Mouse (Mus musculus) ES-E14 (cell line): ENCODE measurements around the gene Trim75.

Experiments used
- MAFK ChIP-seq: IDR thresholded peaks from 2 replicates; pipeline ENCODE4 v1.6.1; 2014; ENCODE audit warnings: mild to moderate bottlenecking, low read depth, low read length, inconsistent platforms; ENCODE audit not compliant: insufficient read depth
- ZC3H11A ChIP-seq: IDR thresholded peaks from 2 replicates; pipeline ENCODE4 v1.6.1; 2012; ENCODE audit warnings: low read depth, mild to moderate bottlenecking, inconsistent platforms, low read length, borderline replicate concordance
- ZNF384 ChIP-seq: IDR thresholded peaks from 2 replicates; pipeline ENCODE4 v1.6.1; 2012; ENCODE audit warnings: low read depth, low read length, inconsistent platforms

- no peak for TF ChIP-seq ZNF384
- no peak for TF ChIP-seq ZC3H11A
- no peak for TF ChIP-seq MAFK
These were observed 4.3 kb downstream of the Trim75 start for GRCm38 (mm10) chr8:64983150-64983897.
